Mouse (Mus musculus) activated CD4-positive, CD25-positive, alpha-beta regulatory T cell, adult 4 months (primary cell): ENCODE results near the gene Dixdc1. TPM values are rescaled to one million over a fixed set of nuclear protein-coding genes. Genes with fewer than 3 reads are reported as not detected.

Experiments
- ATAC-seq: one replicate; pipeline ENCODE4 v1.8.0; 2017
- polyA plus RNA-seq, 2 experiments: library from polyadenylated mRNA; unstranded; fragments of 100-300 nt; shearing (Covaris generic); gene quantifications; one replicate each; pipeline ENCODE4 v1.2.1; 2017

The Dixdc1 gene
- polyA plus RNA-seq, 2 experiments from 2014 or later = 0.60 TPM; not detected in 1

GRCm38 (mm10) chr9:50698418-50699409 is 40.6 kb downstream of the Dixdc1 start:
- ATAC-seq = peak; percentile 40

- ATAC-seq = peak; percentile 40
Observed at GRCm38 (mm10) chr9:50697706-50698041, 41.6 kb downstream of the Dixdc1 start.

- ATAC-seq = no peak
Observed at GRCm38 (mm10) chr9:50696851-50697705, 42.2 kb downstream of the Dixdc1 start.

GRCm38 (mm10) chr9:50695153-50695552 is 44.2 kb downstream of the Dixdc1 start:
- ATAC-seq = no peak

- peak; percentile 69 for ATAC-seq
Observed at GRCm38 (mm10) chr9:50693631-50694030, 45.7 kb downstream of the Dixdc1 start.

- ATAC-seq = no peak
Observed at GRCm38 (mm10) chr9:50692626-50693580, 46.4 kb downstream of the Dixdc1 start.

GRCm38 (mm10) chr9:50686866-50687652 is 52.3 kb downstream of the Dixdc1 start:
- no peak for ATAC-seq

- ATAC-seq = no peak
Observed at GRCm38 (mm10) chr9:50681727-50682126, 57.6 kb downstream of the Dixdc1 start.

GRCm38 (mm10) chr9:50679406-50679805 is 59.9 kb downstream of the Dixdc1 start:
- no peak for ATAC-seq

GRCm38 (mm10) chr9:50674771-50675170 is 64.5 kb downstream of the Dixdc1 start:
- ATAC-seq = no peak

GRCm38 (mm10) chr9:50670690-50671089 is 68.6 kb downstream of the Dixdc1 start:
- ATAC-seq = peak; percentile 72

GRCm38 (mm10) chr9:50667579-50668498 is 71.5 kb downstream of the Dixdc1 start:
- ATAC-seq = no peak

- ATAC-seq = no peak
Observed at GRCm38 (mm10) chr9:50666442-50666841, 72.9 kb downstream of the Dixdc1 start.

GRCm38 (mm10) chr9:50664826-50665225 is 74.5 kb downstream of the Dixdc1 start:
- ATAC-seq = no peak

- ATAC-seq = no peak
Observed at GRCm38 (mm10) chr9:50660431-50660830, 78.9 kb downstream of the Dixdc1 start.

GRCm38 (mm10) chr9:50659392-50660217 is 79.7 kb downstream of the Dixdc1 start, which contains the start of gene Dlat:
Gene Dlat (minus strand): TSS chr9:50659780.
- ATAC-seq = peak; percentile 85

GRCm38 (mm10) chr9:50658941-50659388 is 80.4 kb downstream of the Dixdc1 start:
- ATAC-seq = no peak

- ATAC-seq = no peak
Observed at GRCm38 (mm10) chr9:50658391-50658790, 80.9 kb downstream of the Dixdc1 start.

GRCm38 (mm10) chr9:50650503-50650902 is 88.8 kb downstream of the Dixdc1 start:
- no peak for ATAC-seq
